Mouse (Mus musculus) thymus, adult 2 months (tissue): ENCODE data around the gene Otogl. TPM values are rescaled to one million over a fixed set of nuclear protein-coding genes. Genes with fewer than 3 reads are reported as not detected.

ENCODE experiments used
- DNase-seq: peaks from one replicate; pipeline ENCODE4 v3.0.0; 2021
- H3K27ac ChIP-seq: fragments of 200-500 bp; 2 replicates; pipeline ENCODE4 v1.5.1; 2012; ENCODE audit warnings: low read length, control low read depth; ENCODE audit not compliant: control insufficient read depth, insufficient read depth
- H3K27me3 ChIP-seq: fragments of 200-500 bp; 2 replicates; pipeline ENCODE4 v1.6.1; 2012; ENCODE audit warnings: mild to moderate bottlenecking, low read length, moderate library complexity, mixed read lengths; ENCODE audit not compliant: control insufficient read depth, insufficient read depth
- H3K36me3 ChIP-seq: fragments of 200-500 bp; 2 replicates; pipeline ENCODE4 v1.6.1; 2012; ENCODE audit warnings: mild to moderate bottlenecking, low read length, moderate library complexity; ENCODE audit not compliant: control insufficient read depth, insufficient read depth
- H3K4me1 ChIP-seq: fragments of 200-500 bp; replicated peaks from 2 replicates; pipeline ENCODE4 v1.6.1; 2012; ENCODE audit warnings: low read length; ENCODE audit not compliant: control insufficient read depth, insufficient read depth
- H3K4me3 ChIP-seq: fragments of 200-500 bp; 2 replicates; pipeline ENCODE4 v1.5.1; 2012; ENCODE audit warnings: mild to moderate bottlenecking, low read length, control low read depth, moderate library complexity; ENCODE audit not compliant: control insufficient read depth, insufficient read depth
- CTCF ChIP-seq: fragments of 200-500 bp; IDR thresholded peaks from 2 replicates; pipeline ENCODE4 v1.5.1; 2012; ENCODE audit warnings: mild to moderate bottlenecking, control low read depth, low read length, moderate library complexity, borderline replicate concordance; ENCODE audit not compliant: control insufficient read depth, poor library complexity, insufficient read depth; ENCODE audit errors: extremely low read depth
- POLR2A ChIP-seq: fragments of 200-500 bp; IDR thresholded peaks from 2 replicates; pipeline ENCODE4 v1.6.1; 2012; ENCODE audit warnings: mild to moderate bottlenecking, low read length, control low read depth, moderate library complexity; ENCODE audit not compliant: control insufficient read depth, poor library complexity, insufficient read depth; ENCODE audit errors: extremely low read depth
- WGBS: fragments of 180-500 bp; shearing (Covaris S2); methylation state at CpG from one replicate; pipeline ENCODE4 v1.1.7; 2018; 5-methylcytosine and 5-hydroxymethylcytosine counted together
- polyA plus RNA-seq: library from polyadenylated mRNA; depleted of rRNA; stranded (reverse); fragments of >200 nt; gene quantifications from 2 replicates; pipeline ENCODE4 v1.2.3, GENCODE M21; 2012; rRNA removed

Gene Otogl
- polyA plus RNA-seq, 1 experiment = 0.04 TPM

GRCm38 (mm10) chr10:107725631-107726030 is 186.3 kb downstream of the Otogl start:
- DNase-seq = no peak
- H3K27me3 ChIP-seq = no peaks in the 10 kb centered on the region
- H3K4me1 ChIP-seq = no peaks in the 10 kb centered on the region
- TF ChIP-seq CTCF (no peak), POLR2A (no peak)
- no peak overlapping the region for H3K4me3 ChIP-seq
- whole genome bisulfite sequencing = 50% methylated on average over 7 of the region's 7 CpGs
- no peak overlapping the region for H3K27ac ChIP-seq
- no peaks in the 10 kb centered on the region for H3K36me3 ChIP-seq

- Histone ChIP-seq H3K36me3 (no peaks in the 10 kb centered on the region), H3K4me3 (no peak within 1 kb of the TSS), H3K27ac (no peak within 1 kb of the TSS), H3K27me3 (no peaks in the 10 kb centered on the region), H3K4me1 (no peaks in the 10 kb centered on the region)
- WGBS = 87% methylated on average over 1 of the region's 1 CpGs
- TF ChIP-seq POLR2A (no peak), CTCF (no peak)
- DNase-seq = no peak
These were observed 192.1 kb downstream of the Otogl start, which contains the start of gene Ptprq for GRCm38 (mm10) chr10:107719806-107720205. TSS of gene Ptprq (minus strand) at chr10:107720051.

Other genes with a start within 250 kb of the Otogl start
- 0.94 and 1.2 TPM in 2 replicates for gene Ptprq, start 192.1 kb downstream of the Otogl start, polyA plus RNA-seq